In genomic region chr7:98690831-98691230, GRCm38 (mm10) we compare ENCODE assay signal across 14 mouse cellular contexts. TPM values are rescaled to one million over a fixed set of nuclear protein-coding genes. Genes with fewer than 3 reads are reported as not detected.
A peak's percentile ranks its signal among the peaks of the same experiment; 100 is the strongest.
DNase-seq lines count a peak whose midpoint lies in the region; ATAC-seq and TF ChIP-seq lines count a peak whose summit lies in the region.
"Had no signal": no experiment of that assay in that cellular context is flagged by ENCODE, and none has a peak within 500 bp of the region (broad histone marks: within the 10 kb centered on the region; RNA-seq: fewer than 3 reads in every experiment).

No protein-coding gene starts in this region.

- WGBS in liver, embryonic 14.5 days (ENCODE audit: insufficient replicate concordance), result 8% methylated on average over 3 of the region's 3 CpGs
- 21% methylated on average over 3 of the region's 3 CpGs for WGBS in liver, embryonic 11.5 days
- WGBS in embryonic facial prominence, embryonic 14.5 days, result 5% methylated on average over 3 of the region's 3 CpGs
- 11% methylated on average over 3 of the region's 3 CpGs for WGBS in forebrain, embryonic 12.5 days

- ATAC-seq in liver, embryonic 14.5 days (ENCODE audit: insufficient read depth), result no peak
- no peak for ATAC-seq in liver, embryonic 11.5 days (replicated peaks; ENCODE audit: low FRiP score)
- ATAC-seq in embryonic facial prominence, embryonic 14.5 days (ENCODE audit: low read depth), result peak; percentile 53; the same call in 1 of the 2 replicates
- ATAC-seq in forebrain, embryonic 12.5 days (ENCODE audit: low FRiP score), result no peak

- H3K4me2 ChIP-seq in liver, embryonic 14.5 days (ENCODE audit: low read depth), result no peak overlapping the region
- H3K4me2 ChIP-seq in liver, embryonic 11.5 days, result no peak overlapping the region
- H3K4me2 ChIP-seq in embryonic facial prominence, embryonic 14.5 days (ENCODE audit: low read depth, low read length), result no peak overlapping the region
- no peak overlapping the region for H3K4me2 ChIP-seq in forebrain, embryonic 12.5 days
- H3K4me2 ChIP-seq: neural tube, embryonic 13.5 days had no signal

- H3K27me3 ChIP-seq in liver, embryonic 14.5 days (ENCODE audit: control insufficient read depth, insufficient read depth, low read length), result no peaks in the 10 kb centered on the region
- no peaks in the 10 kb centered on the region for H3K27me3 ChIP-seq in liver, embryonic 11.5 days (replicated peaks; ENCODE audit: control insufficient read depth, insufficient read depth, low read length)
- no peaks in the 10 kb centered on the region for H3K27me3 ChIP-seq in embryonic facial prominence, embryonic 14.5 days (replicated peaks; ENCODE audit: control insufficient read depth, insufficient read depth, low read length)
- no peaks in the 10 kb centered on the region for H3K27me3 ChIP-seq in forebrain, embryonic 12.5 days
- H3K27me3 ChIP-seq: neural tube, embryonic 13.5 days had no signal

- no peak for DNase-seq in liver, embryonic 14.5 days (ENCODE audit: low read depth in 3 of 3, low spot score in 3 of 3)
- no peak for DNase-seq in liver, embryonic 11.5 days (ENCODE audit: low spot score)
- DNase-seq in MEL-GATA-1-ER (ENCODE audit: extremely low read depth, low read depth), result peak; percentile 59
- DNase-seq in embryonic facial prominence, embryonic 14.5 days (ENCODE audit: low spot score), result peak; percentile 66
- DNase-seq in lung, postnatal 4 days, result peak; percentile 47 to 49
- no peak for DNase-seq in layer of hippocampus, adult 9-10 months (ENCODE audit: low spot score)
- DNase-seq: adrenal gland, adult 8-10 months; cerebellum, adult 11 months; layer of hippocampus, postnatal 36 days; right cerebral cortex, postnatal 25 days had no signal

- 0 out of 2 replicates have a peak, but pooled peaks have one; percentile 6 for TF ChIP-seq CTCF in liver, embryonic 14.5 days (IDR thresholded peaks at IDR 0.05; ENCODE audit: low read depth)

- H3K27ac ChIP-seq in liver, embryonic 14.5 days, result no peak overlapping the region
- H3K27ac ChIP-seq in liver, embryonic 11.5 days (ENCODE audit: low read depth, low read length), result no peak overlapping the region
- no peak overlapping the region; the same call in 1 of the 2 replicates for H3K27ac ChIP-seq in embryonic facial prominence, embryonic 14.5 days (replicated peaks; ENCODE audit: low read depth, low read length)
- no peak overlapping the region for H3K27ac ChIP-seq in forebrain, embryonic 12.5 days
- H3K27ac ChIP-seq: macrophage; neural tube, embryonic 13.5 days had no signal

- H3K36me3 ChIP-seq in liver, embryonic 14.5 days (replicated peaks; ENCODE audit: control insufficient read depth, insufficient read depth, low read depth), result no peaks in the 10 kb centered on the region
- H3K36me3 ChIP-seq in liver, embryonic 11.5 days (ENCODE audit: control insufficient read depth, insufficient read depth, low read length), result no peaks in the 10 kb centered on the region
- H3K36me3 ChIP-seq in embryonic facial prominence, embryonic 14.5 days (ENCODE audit: control insufficient read depth, insufficient read depth, low read length), result no peaks in the 10 kb centered on the region
- no peaks in the 10 kb centered on the region for H3K36me3 ChIP-seq in forebrain, embryonic 12.5 days (replicated peaks)
- H3K36me3 ChIP-seq: G1E; neural tube, embryonic 13.5 days had no signal

- no peak overlapping the region for H3K4me3 ChIP-seq in liver, embryonic 14.5 days (ENCODE audit: insufficient read depth in 1 of 2, low read depth in 2 of 2, low read length in 2 of 2)
- no peak overlapping the region for H3K4me3 ChIP-seq in liver, embryonic 11.5 days (ENCODE audit: low read depth, low read length)
- no peak overlapping the region for H3K4me3 ChIP-seq in embryonic facial prominence, embryonic 14.5 days (ENCODE audit: low read depth, low read length)
- H3K4me3 ChIP-seq in forebrain, embryonic 12.5 days (replicated peaks), result no peak overlapping the region
- H3K4me3 ChIP-seq: neural tube, embryonic 13.5 days had no signal

- peaks cover 0 to 7% of the 10 kb centered on the region in 2 experiments; a peak in 2 of 4 replicates for H3K4me1 ChIP-seq in liver, embryonic 14.5 days (replicated peaks; ENCODE audit: control insufficient read depth in 2 of 2, insufficient read depth in 2 of 2, low read length in 1 of 2)
- H3K4me1 ChIP-seq in liver, embryonic 11.5 days (replicated peaks; ENCODE audit: control insufficient read depth, insufficient read depth, low read length), result peaks cover 8% of the 10 kb centered on the region
- H3K4me1 ChIP-seq in embryonic facial prominence, embryonic 14.5 days (ENCODE audit: control insufficient read depth, insufficient read depth, low read length), result peaks cover 13% of the 10 kb centered on the region
- peaks cover 2% of the 10 kb centered on the region for H3K4me1 ChIP-seq in forebrain, embryonic 12.5 days

- no peaks in the 10 kb centered on the region for H3K9me3 ChIP-seq in liver, embryonic 14.5 days (ENCODE audit: control insufficient read depth, low read length)
- no peaks in the 10 kb centered on the region for H3K9me3 ChIP-seq in liver, embryonic 11.5 days (ENCODE audit: control insufficient read depth, low read length)
- no peaks in the 10 kb centered on the region for H3K9me3 ChIP-seq in embryonic facial prominence, embryonic 14.5 days (ENCODE audit: control insufficient read depth, low read length)
- H3K9me3 ChIP-seq in forebrain, embryonic 12.5 days, result no peaks in the 10 kb centered on the region
- H3K9me3 ChIP-seq: G1E; neural tube, embryonic 13.5 days had no signal

- no peak overlapping the region for H3K9ac ChIP-seq in liver, embryonic 14.5 days (replicated peaks)
- H3K9ac ChIP-seq in liver, embryonic 11.5 days (ENCODE audit: low read depth, low read length), result no peak overlapping the region
- no peak overlapping the region for H3K9ac ChIP-seq in embryonic facial prominence, embryonic 14.5 days (ENCODE audit: low read depth, low read length)
- H3K9ac ChIP-seq in forebrain, embryonic 12.5 days, result no peak overlapping the region
- H3K9ac ChIP-seq: neural tube, embryonic 13.5 days had no signal

- TF ChIP-seq EP300 in liver, embryonic 14.5 days (IDR thresholded peaks at IDR 0.05; ENCODE audit: low read depth), result no peak

RNA-seq across cellular contexts. Expression of gene Thap12, which starts 12.1 kb away (rescaled TPM):
- polyA plus RNA-seq in liver, embryonic 14.5 days (2012; rRNA removed), result 5.4 and 9.5 TPM in 2 replicates
- polyA plus RNA-seq in liver, embryonic 14.5 days (2014; fragmentation: Nextera tagmentation; extraction: Ambion mirVana), result 13.6 and 13.8 TPM in 2 replicates
- polyA plus RNA-seq in liver, embryonic 11.5 days (2014; fragmentation: Nextera tagmentation; extraction: Ambion mirVana), result 42.3 and 45.6 TPM in 2 replicates
- 58.0 and 60.3 TPM in 2 replicates for polyA plus RNA-seq in embryonic facial prominence, embryonic 14.5 days (2014; fragmentation: Nextera tagmentation; extraction: Ambion mirVana)
- polyA plus RNA-seq in forebrain, embryonic 12.5 days (2016; fragmentation: Nextera tagmentation; extraction: Ambion mirVana), result 72.6 and 76.1 TPM in 2 replicates

RNA-seq across cellular contexts. Expression of gene Emsy, which starts 34.2 kb away (rescaled TPM):
- polyA plus RNA-seq in liver, embryonic 14.5 days (2012; rRNA removed), result 8.0 and 8.6 TPM in 2 replicates
- polyA plus RNA-seq in liver, embryonic 14.5 days (2014; fragmentation: Nextera tagmentation; extraction: Ambion mirVana), result 7.5 and 8.0 TPM in 2 replicates
- 26.2 and 27.8 TPM in 2 replicates for polyA plus RNA-seq in liver, embryonic 11.5 days (2014; fragmentation: Nextera tagmentation; extraction: Ambion mirVana)
- 34.0 and 34.1 TPM in 2 replicates for polyA plus RNA-seq in embryonic facial prominence, embryonic 14.5 days (2014; fragmentation: Nextera tagmentation; extraction: Ambion mirVana)
- 39.7 and 56.7 TPM in 2 replicates for polyA plus RNA-seq in forebrain, embryonic 12.5 days (2016; fragmentation: Nextera tagmentation; extraction: Ambion mirVana)

Comparison
In these comparisons a context has a peak if more than half of its experiments do, and no peak if none do; other contexts are left out.
1. DNase-seq: peak in MEL-GATA-1-ER (single experiment), embryonic facial prominence, embryonic 14.5 days (single experiment) and lung, postnatal 4 days (2 of 2); none in liver, embryonic 14.5 days (0 of 3), liver, embryonic 11.5 days (single experiment) and layer of hippocampus, adult 9-10 months (single experiment).